Mouse (Mus musculus): ENCODE results near the gene Olfr516. TPM values are rescaled to one million over a fixed set of nuclear protein-coding genes. Genes with fewer than 3 reads are reported as not detected.
"Not testable (repeated sequence)": the region's sequence is repeated elsewhere in the genome, so short reads cannot be mapped to it uniquely, and the experiment has no call there.

Olfr516 gene
- total and polyA plus RNA-seq, 3 experiments: not detected

- Histone ChIP-seq H3K4me1 (ENCODE audit: control insufficient read depth in 1 of 2, insufficient read depth in 2 of 2, low read length in 2 of 2) (no peaks in the 10 kb centered on the region), H3K79me2 (ENCODE audit: control insufficient read depth, insufficient read depth, low read length, poor library complexity) (no peaks in the 10 kb centered on the region), H3K27me3 (ENCODE audit: control insufficient read depth in 1 of 2, insufficient read depth in 2 of 2, low read length in 2 of 2) (no peaks in the 10 kb centered on the region), H3K9ac (ENCODE audit: control insufficient read depth, low read depth, low read length, poor library complexity, severe bottlenecking) (no peak within 1 kb of the TSS), H3K9me3 (replicated peaks; ENCODE audit: insufficient read depth, low read length) (no peaks in the 10 kb centered on the region), H3K36me3 (ENCODE audit: control insufficient read depth in 1 of 2, insufficient read depth in 2 of 2, low read length in 2 of 2) (no peaks in the 10 kb centered on the region), H3K4me3 (ENCODE audit: control insufficient read depth in 1 of 2, insufficient read depth in 1 of 2, low read depth in 2 of 2, low read length in 2 of 2) (no peak within 1 kb of the TSS), H3K27ac (ENCODE audit: control insufficient read depth, low read depth, low read length) (no peak within 1 kb of the TSS)
- DNase-seq (ENCODE audit: low read depth, low spot score): no peak
- TF ChIP-seq RCOR1 (IDR thresholded peaks at IDR 0.05; ENCODE audit: low read depth, low read length): no peak
- TF ChIP-seq SIN3A (IDR thresholded peaks at IDR 0.05; ENCODE audit: low read length): no peak
- no peak for TF ChIP-seq NELFE (IDR thresholded peaks at IDR 0.05; ENCODE audit: low read depth, low read length)
- no peak for TF ChIP-seq MEF2A (IDR thresholded peaks at IDR 0.05; ENCODE audit: extremely low read depth, insufficient replicate concordance, low read depth, low read length, poor library complexity, severe bottlenecking)
- no peak for TF ChIP-seq ZC3H11A (IDR thresholded peaks at IDR 0.05; ENCODE audit: low read depth, low read length)
- no peak for TF ChIP-seq MYB (IDR thresholded peaks at IDR 0.05; ENCODE audit: low read depth, low read length)
- no peak for TF ChIP-seq MXI1 (IDR thresholded peaks at IDR 0.05; ENCODE audit: low read depth, low read length)
- TF ChIP-seq MAFK (IDR thresholded peaks at IDR 0.05; ENCODE audit: borderline replicate concordance, low read depth, low read length): no peak
- TF ChIP-seq CTCF (IDR thresholded peaks at IDR 0.05 in 2 of 3, conservative IDR thresholded peaks at IDR 0.05 in 1 of 3; ENCODE audit: control insufficient read depth in 1 of 3, insufficient read depth in 1 of 3, low read depth in 2 of 3, low read length in 3 of 3, poor library complexity in 1 of 3, severe bottlenecking in 1 of 3): no peak
- no peak for TF ChIP-seq JUND (IDR thresholded peaks at IDR 0.05; ENCODE audit: low read depth, low read length)
- TF ChIP-seq ZMIZ1 (IDR thresholded peaks at IDR 0.05; ENCODE audit: low read depth, low read length): no peak
- TF ChIP-seq KAT2A (conservative IDR thresholded peaks at IDR 0.05; ENCODE audit: low read depth, low read length): no peak
- no peak for TF ChIP-seq ZKSCAN1 (IDR thresholded peaks at IDR 0.05; ENCODE audit: low read depth, low read length)
- no peak for TF ChIP-seq UBTF (IDR thresholded peaks at IDR 0.05; ENCODE audit: borderline replicate concordance, insufficient read depth, low read depth, low read length)
- TF ChIP-seq MAX (IDR thresholded peaks at IDR 0.05; ENCODE audit: low read length): no peak
- TF ChIP-seq GATA1 (IDR thresholded peaks at IDR 0.05; ENCODE audit: low read depth, low read length): no peak
- TF ChIP-seq E2F4 (IDR thresholded peaks at IDR 0.05; ENCODE audit: borderline replicate concordance, low read depth, low read length): no peak
- TF ChIP-seq TAL1 (IDR thresholded peaks at IDR 0.05; ENCODE audit: low read length): no peak
- no peak for TF ChIP-seq EP300 (IDR thresholded peaks at IDR 0.05; ENCODE audit: low read depth in 1 of 2, low read length in 2 of 2)
- TF ChIP-seq NRF1 (IDR thresholded peaks at IDR 0.05; ENCODE audit: insufficient read depth, low read depth, low read length, poor library complexity, severe bottlenecking): no peak
These were observed 24.4 kb downstream of the Olfr516 start, which contains the start of gene Olfr514 for GRCm38 (mm10) chr7:108825897-108826296. TSS of gene Olfr514 (minus strand) at chr7:108825997.

DNA sequence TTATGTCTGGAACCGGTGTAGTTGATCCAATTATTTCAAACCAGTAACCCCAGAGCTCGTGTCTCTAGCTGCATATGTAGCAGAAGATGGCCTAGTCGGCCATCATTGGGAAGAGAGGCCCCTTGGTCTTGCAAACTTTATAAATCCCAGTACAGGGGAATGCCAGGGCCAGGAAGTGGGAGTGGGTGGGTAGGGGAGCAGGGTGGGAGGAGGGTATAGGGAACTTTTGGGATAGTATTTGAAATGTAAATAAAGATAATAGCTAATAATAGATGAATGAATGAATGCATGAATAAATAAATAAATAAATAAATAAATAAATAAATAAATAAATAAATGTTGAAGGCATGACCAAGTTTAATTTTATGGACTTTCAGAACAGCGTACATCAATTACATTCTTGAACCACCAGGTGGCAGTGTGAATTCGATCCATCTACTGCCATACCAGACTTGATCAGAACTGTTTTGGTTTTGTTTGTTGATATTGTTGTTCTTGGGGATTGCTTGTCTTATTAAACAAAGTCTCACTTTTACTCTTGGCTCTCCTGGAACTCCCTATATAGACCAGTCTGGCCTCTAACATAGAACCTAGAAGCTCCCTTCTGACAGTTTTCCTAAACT, 35.6 kb downstream of the Olfr516 start:
- H3K4me3 ChIP-seq (ENCODE audit: control insufficient read depth in 1 of 2, insufficient read depth in 1 of 2, low read depth in 2 of 2, low read length in 2 of 2); H3K79me2 ChIP-seq (ENCODE audit: control insufficient read depth, insufficient read depth, low read length, poor library complexity); H3K27ac ChIP-seq (ENCODE audit: control insufficient read depth, low read depth, low read length); H3K9me3 ChIP-seq (replicated peaks; ENCODE audit: insufficient read depth, low read length); H3K36me3 ChIP-seq (ENCODE audit: control insufficient read depth in 1 of 2, insufficient read depth in 2 of 2, low read length in 2 of 2); H3K4me1 ChIP-seq (ENCODE audit: control insufficient read depth in 1 of 2, insufficient read depth in 2 of 2, low read length in 2 of 2); H3K9ac ChIP-seq (ENCODE audit: control insufficient read depth, low read depth, low read length, poor library complexity, severe bottlenecking); H3K27me3 ChIP-seq (ENCODE audit: control insufficient read depth in 1 of 2, insufficient read depth in 2 of 2, low read length in 2 of 2): not testable (repeated sequence)
- peak; percentile 57 for DNase-seq (ENCODE audit: low read depth, low spot score)
- TF ChIP-seq SMC3 (IDR thresholded peaks at IDR 0.05; ENCODE audit: low read depth, low read length) (peak; percentile 79), ZC3H11A (IDR thresholded peaks at IDR 0.05; ENCODE audit: low read depth, low read length) (peak; percentile 42; the same call in 1 of the 2 replicates), CTCF (IDR thresholded peaks at IDR 0.05 in 2 of 3, conservative IDR thresholded peaks at IDR 0.05 in 1 of 3; ENCODE audit: control insufficient read depth in 1 of 3, insufficient read depth in 1 of 3, low read depth in 2 of 3, low read length in 3 of 3, poor library complexity in 1 of 3, severe bottlenecking in 1 of 3) (peak; percentile 2 to 71 (median 34); a peak in 3 of 6 replicates), RAD21 (IDR thresholded peaks at IDR 0.05; ENCODE audit: low read depth, low read length) (peak; percentile 63)

Measured in MEL (cell line).